Mouse (Mus musculus) brain, embryonic 14.5 days (tissue): ENCODE data around the gene Theg.

Experiments used
- CTCF ChIP-seq: fragments of 200-500 bp; IDR thresholded peaks from 2 replicates; pipeline ENCODE4 v1.5.1; 2012; ENCODE audit warnings: inconsistent platforms, mild to moderate bottlenecking, moderate library complexity, borderline replicate concordance; ENCODE audit not compliant: insufficient read depth, insufficient read length; ENCODE audit errors: extremely low read depth
- POLR2A ChIP-seq: fragments of 200-500 bp; IDR thresholded peaks from 2 replicates; pipeline ENCODE4 v1.6.1; 2012; ENCODE audit warnings: mild to moderate bottlenecking, inconsistent platforms, borderline replicate concordance; ENCODE audit not compliant: poor library complexity, insufficient read depth, insufficient read length, severe bottlenecking; ENCODE audit errors: extremely low read depth

DNA sequence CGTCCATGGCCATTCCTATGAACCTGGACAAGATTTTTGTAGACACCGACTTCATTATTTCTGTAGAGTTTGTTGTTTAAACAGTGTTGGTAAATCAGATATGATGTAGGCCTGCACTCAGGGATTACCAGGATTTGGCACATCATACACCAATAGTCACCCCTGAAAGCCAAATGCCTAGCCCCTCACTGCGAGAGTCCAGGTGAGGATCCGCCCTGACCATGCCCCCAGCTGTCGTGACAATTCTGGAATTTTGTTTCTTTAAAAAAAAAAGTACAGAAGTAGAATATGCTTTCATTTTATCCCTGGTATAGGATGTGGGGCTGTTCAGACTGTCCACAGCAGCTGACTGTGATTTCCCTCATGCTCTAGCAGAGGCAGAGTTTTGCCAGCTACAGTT, 17.2 kb downstream of the Theg start:
- TF ChIP-seq CTCF: no peak
- no peak for TF ChIP-seq POLR2A
